Mouse (Mus musculus): ENCODE data around the gene Pdpn.

Pdpn gene

GRCm38 (mm10) chr4:143239117-143239516 is 60.2 kb downstream of the Pdpn start:
- no peak for DNase-seq

DNA sequence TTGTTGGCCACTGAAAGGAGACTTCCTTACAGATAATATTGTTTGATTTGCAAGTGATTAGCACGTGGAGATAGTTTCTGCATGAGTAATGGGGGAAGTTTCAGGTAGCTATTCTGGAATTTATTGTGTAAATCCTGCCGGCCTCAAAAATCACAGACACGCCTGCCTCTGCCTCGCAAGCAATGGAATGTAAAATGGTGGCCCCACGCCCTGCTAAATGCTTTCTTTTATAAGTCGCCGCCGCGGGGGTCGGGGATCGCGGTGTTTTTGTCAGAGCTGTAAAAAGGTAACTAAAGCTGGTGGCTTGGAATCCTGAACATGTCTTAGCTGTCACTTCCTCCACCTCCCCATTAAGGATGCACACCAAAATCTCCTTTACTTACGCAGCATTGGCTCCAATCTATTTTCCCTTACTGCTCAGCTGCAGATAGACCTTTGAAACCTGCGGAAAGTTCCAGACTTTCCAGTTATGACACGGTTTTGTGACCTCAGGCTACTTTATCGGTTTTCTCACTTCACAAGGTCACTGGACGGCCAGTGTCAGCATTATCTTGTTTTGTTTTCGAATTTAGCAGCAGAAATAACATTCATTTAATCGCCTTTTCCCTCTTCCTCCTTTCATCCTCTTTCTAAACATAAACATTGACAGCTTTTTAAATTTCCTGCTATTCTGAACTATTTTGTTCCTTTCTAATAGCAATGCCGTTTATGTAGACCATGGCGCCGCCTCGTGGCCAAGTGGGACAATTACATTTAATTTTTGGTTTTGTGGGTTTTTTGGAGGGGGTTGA is 60.9 kb downstream of the Pdpn start:
- peak; percentile 49 for DNase-seq

- no peak for DNase-seq
Measured at GRCm38 (mm10) chr4:143231790-143232422, 67.5 kb downstream of the Pdpn start.

GRCm38 (mm10) chr4:143231110-143231509 is 68.3 kb downstream of the Pdpn start:
- DNase-seq, result no peak

GRCm38 (mm10) chr4:143227976-143228375 is 71.4 kb downstream of the Pdpn start:
- no peak for DNase-seq

GRCm38 (mm10) chr4:143225886-143226285 is 73.5 kb downstream of the Pdpn start:
- DNase-seq, result no peak

- DNase-seq, result no peak
Measured at GRCm38 (mm10) chr4:143219316-143219751, 80.0 kb downstream of the Pdpn start.

GRCm38 (mm10) chr4:143218858-143219257 is 80.5 kb downstream of the Pdpn start:
- DNase-seq, result no peak
